Mouse (Mus musculus): ENCODE measurements around the gene Nceh1.

Nceh1 gene

GRCm38 (mm10) chr3:27182733-27183600 lies at the start of gene Nceh1:
Nceh1 (plus strand) TSS chr3:27182965.
- in situ Hi-C loops (cut with MboI, MseI), result loop anchor here (5.0 kb wide), 1 partner anchor 59 kb away; no protein-coding TSS in a partner anchor

DNA sequence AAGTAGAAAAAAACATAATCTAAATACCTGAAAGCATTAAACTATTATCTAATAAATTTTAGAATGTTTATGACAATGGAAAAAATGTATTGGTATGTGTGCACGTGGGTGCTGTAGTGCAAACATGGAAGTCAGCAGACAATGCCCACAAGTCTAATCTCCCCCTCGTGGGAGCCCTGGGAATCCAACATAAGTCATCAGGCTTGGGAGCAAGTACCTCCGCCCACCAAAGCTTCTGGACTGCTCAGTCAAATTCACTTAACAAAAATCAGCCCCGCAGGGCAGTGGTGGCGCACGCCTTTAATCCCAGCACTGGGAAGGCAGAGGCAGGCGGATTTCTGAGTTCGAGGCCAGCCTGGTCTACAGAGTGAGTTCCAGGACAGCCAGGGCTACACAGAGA lies 42.7 kb upstream of the Nceh1 start:
- in situ Hi-C loops (cut with MboI, MseI), result no loop called here

- in situ Hi-C loops (cut with MboI, MseI), result no loop called here
Observed at GRCm38 (mm10) chr3:27143570-27143969, 39.2 kb upstream of the Nceh1 start.

GRCm38 (mm10) chr3:27145733-27146132 lies 37.0 kb upstream of the Nceh1 start:
- in situ Hi-C loops (cut with MboI, MseI), result no loop called here

DNA sequence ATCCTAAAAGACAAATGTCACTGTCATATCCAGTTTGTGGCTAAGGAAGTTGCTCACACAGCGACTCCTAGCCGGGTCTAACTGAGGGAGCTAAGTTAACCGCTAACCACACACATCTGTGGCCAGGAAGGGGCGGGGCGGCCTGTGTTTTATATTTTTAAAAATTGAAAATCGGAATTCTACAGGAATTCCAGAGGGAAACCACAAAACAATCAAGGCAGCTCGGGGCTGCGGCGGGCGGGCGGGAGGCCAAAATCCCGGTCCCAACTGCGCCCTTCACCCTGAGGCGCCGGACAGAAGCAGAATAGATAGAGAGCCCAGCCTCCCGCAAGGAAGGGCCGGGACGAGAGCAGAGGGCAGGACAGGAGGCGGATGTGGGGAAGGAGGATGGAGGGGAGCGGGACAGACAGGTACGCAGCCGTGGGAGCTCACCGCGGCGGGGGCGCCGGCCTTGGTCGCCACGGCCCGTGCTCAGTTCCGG lies 29.5 kb upstream of the Nceh1 start:
- in situ Hi-C loops (cut with MboI, MseI), result loop anchor here (25.0 kb wide), 1 partner anchor 1659 kb away; the partner anchor contains the start of gene Rpl22l1

DNA sequence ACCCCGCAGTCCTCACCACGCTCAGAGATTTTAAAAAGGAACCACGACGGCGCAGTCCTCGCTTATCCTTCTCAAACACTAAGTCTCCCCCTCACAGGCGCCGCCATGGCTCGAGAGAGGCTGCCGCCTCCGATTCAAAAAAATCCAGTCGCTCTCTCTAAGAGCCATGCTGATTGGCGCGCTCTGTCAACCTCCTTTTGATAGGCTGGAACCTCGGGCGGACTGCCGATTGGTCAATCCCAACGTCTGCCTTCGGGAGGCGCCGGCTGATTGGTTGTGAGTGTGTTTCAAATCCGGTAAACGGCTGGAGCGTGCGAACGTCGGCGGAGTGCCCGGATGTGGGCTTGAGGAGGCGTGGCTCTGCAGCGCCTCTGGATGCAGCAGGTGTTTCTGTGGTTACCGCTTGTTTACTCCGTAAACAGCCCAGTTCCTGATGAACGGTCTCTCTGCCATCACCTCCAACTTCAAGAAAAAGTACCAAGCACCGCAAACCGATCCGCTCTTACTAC lies 29.0 kb upstream of the Nceh1 start, which contains the start of gene Ect2:
Gene Ect2 (minus strand): TSS at position 178 of the 509 bp plus-strand sequence.
- in situ Hi-C loops (cut with MboI, MseI), result loop anchor here (25.0 kb wide), 1 partner anchor 1659 kb away; the partner anchor contains the start of gene Rpl22l1

DNA sequence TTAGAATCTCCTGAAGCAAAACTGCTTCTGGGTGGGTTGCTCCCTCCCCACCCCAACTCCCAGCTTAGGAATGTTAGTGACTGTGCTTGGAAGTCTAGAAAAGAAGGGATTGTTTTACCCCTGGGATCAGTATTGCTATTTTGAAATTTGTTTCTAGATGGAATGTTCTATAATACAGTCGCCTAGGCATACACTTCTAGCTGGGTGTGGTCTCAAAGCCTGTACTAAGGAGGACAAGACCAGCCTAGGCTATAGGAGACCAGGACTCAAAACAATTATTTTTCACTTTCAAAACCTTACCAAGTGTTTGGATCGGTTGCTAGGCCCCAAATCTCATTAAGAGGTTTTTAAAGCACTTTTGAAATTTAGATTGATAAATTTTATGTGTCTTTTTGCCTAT lies 28.5 kb upstream of the Nceh1 start:
- in situ Hi-C loops (cut with MboI, MseI), result loop anchor here (25.0 kb wide), 1 partner anchor 1658 kb away; the partner anchor contains the start of gene Rpl22l1

DNA sequence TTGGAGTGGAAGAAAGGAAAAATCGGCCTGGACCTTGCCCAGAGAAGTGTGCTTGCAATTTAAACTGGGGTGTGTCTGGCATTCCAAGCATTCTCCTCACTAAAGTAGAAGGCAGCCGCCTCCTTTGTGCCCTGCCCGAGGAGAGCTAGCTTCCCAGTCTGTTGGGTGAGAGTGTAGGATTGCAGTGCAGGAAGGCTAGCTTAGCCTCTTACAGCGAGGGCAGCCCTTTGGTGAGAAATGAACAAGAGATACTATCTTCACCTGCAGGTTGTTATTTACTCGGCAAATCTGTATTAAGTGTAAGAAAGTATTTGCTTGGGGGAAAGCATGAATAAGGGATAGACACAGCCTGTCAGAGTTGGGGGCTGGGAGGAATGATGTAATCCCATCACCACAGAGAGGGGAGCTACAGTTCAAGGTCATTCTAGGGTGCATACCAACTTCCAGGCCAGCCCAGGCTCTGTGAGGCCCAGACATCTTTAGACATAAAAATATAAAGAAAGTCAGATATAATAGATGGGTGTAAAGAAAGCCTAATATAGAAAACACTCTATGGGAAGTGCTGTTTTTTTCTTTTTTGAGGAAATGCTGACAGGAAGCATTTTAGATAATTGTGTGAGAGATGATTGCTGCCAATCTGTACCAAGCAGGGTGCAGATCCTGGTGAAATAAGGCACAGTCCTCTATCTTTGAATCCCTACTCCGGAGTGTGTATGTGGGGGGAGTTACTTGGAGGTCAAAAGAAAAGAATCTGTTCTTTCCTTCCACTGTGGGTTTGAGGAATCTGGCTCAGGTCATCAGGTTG lies 27.5 kb upstream of the Nceh1 start:
- in situ Hi-C loops (cut with MboI, MseI), result loop anchor here (25.0 kb wide), 1 partner anchor 1657 kb away; the partner anchor contains the start of gene Rpl22l1

GRCm38 (mm10) chr3:27155856-27156593 lies 26.7 kb upstream of the Nceh1 start:
- in situ Hi-C loops (cut with MboI, MseI), result loop anchor here (25.0 kb wide), 1 partner anchor 1656 kb away; the partner anchor contains the start of gene Rpl22l1

GRCm38 (mm10) chr3:27156594-27156949 lies 26.2 kb upstream of the Nceh1 start:
- in situ Hi-C loops (cut with MboI, MseI), result loop anchor here (25.0 kb wide), 1 partner anchor 1656 kb away; the partner anchor contains the start of gene Rpl22l1

- in situ Hi-C loops (cut with MboI, MseI), result loop anchor here (25.0 kb wide), 1 partner anchor 1653 kb away; the partner anchor contains the start of gene Rpl22l1
Observed at GRCm38 (mm10) chr3:27158910-27159309, 23.9 kb upstream of the Nceh1 start.

DNA sequence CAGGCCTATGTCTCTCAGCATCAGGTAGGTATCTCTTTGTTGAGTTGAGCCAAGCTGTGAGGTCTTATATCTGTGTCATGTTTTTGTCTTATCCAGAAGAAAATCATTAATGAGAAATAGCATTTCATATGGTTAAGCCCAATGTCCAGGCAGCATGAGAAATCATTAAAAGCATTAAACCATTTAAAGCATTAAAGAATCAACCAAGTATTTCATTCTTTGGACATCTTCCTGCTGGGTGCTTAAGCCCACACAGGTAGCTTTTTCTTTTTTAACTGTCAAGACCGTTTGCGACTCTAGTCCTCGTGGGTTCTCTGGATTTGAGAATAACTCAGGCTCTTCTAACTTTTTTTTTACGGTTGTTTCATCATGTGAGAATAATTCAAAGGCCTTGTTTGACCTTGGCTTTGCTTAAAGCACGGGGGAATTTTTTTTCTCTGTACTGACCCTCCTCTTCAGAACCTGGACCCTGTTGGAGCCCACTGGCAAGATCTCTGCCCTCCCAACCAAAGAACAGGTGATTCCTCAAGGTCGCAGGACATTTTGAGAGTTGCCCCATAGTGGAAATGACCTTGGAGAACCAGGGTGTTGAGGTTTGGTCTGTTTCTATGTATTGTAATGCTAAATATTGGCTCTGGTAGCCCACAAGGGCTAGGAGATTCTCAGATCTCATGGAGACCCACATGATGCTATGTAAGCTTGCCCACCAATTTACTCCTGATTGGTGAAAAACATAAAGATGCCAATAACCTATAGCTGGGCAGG lies 20.9 kb upstream of the Nceh1 start:
- in situ Hi-C loops (cut with MboI, MseI), result loop anchor here (25.0 kb wide), 1 partner anchor 1650 kb away; the partner anchor contains the start of gene Rpl22l1

DNA sequence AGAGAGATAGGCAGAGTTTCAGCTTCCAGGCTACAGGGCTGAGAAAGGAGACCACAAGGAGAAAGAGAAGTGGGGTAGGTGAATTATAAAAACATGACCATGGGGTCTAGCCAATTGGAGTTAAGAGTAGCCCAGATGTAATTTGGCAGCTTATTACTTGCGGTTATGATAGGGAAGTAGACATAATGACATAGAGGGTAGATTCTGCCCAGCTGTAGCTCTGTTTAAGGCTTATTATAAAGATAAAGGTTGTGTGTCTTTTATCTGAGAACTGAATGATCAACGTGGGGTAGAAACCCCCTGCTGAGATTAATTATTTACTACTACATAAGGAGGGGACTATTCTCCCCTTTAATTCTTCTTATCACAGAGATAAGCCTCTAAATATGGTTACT lies 20.4 kb upstream of the Nceh1 start:
- in situ Hi-C loops (cut with MboI, MseI), result loop anchor here (25.0 kb wide), 1 partner anchor 1650 kb away; the partner anchor contains the start of gene Rpl22l1

DNA sequence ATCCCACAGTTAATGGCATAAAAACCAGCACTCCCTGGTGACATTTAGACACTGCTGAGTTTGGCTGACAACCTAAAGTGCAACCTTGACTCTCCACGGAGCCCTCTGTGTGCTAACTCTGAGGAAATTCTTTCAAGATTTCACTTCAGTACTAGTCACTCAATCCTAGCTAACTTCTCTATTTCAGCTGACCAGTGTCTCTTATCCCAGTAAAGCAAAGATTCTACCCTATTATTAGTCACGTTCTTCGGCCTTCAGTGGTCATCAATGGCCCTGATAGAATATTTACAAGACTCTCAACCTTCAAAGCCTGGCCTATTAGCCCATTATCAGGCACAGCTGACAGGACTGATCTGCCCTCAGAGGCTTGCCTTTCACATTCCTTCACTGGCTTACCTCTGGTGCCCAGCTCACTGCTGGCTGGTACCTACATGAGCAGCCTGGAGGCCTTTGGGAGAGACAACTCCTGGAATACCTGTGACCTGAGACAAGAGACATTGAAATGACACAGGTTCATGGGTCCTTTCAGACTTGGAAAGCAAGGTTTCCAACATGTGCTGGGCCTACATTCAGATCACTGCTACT lies 17.2 kb upstream of the Nceh1 start:
- in situ Hi-C loops (cut with MboI, MseI), result loop anchor here (25.0 kb wide), 1 partner anchor 1647 kb away; the partner anchor contains the start of gene Rpl22l1

GRCm38 (mm10) chr3:27170257-27170656 lies 12.5 kb upstream of the Nceh1 start:
- in situ Hi-C loops (cut with MboI, MseI), result loop anchor here (25.0 kb wide), 1 partner anchor 1642 kb away; the partner anchor contains the start of gene Rpl22l1

GRCm38 (mm10) chr3:27179711-27180110 lies 3.1 kb upstream of the Nceh1 start:
- in situ Hi-C loops (cut with MboI, MseI), result loop anchor here (5.0 kb wide), 2 partner anchors 63 to 288 kb away; no protein-coding TSS in a partner anchor

- in situ Hi-C loops (cut with MboI, MseI), result loop anchor here (5.0 kb wide), 1 partner anchor 59 kb away; no protein-coding TSS in a partner anchor
Observed at GRCm38 (mm10) chr3:27183601-27184175, 923 bp downstream of the Nceh1 start.

DNA sequence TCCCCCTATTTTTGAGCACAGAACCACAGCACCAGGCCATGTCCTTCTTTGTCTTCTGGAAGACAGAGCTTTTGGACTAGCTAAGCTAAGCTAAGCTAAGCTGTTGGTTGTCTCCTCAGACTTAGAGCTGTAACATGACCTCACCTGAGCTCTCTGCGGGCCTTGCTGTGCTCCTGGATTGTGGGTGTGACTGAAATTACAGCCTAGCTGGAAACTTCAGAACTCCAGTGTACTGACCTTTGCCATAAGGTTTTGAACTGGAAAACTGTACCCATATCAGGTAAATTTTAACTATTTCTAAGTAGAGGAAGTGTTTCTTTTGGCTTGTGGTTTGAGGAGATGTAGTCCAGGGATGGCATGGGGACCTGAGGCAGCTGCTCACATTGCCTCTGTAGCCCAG lies 5.6 kb downstream of the Nceh1 start:
- in situ Hi-C loops (cut with MboI, MseI), result no loop called here

Measured in regulatory T cell (primary cell).